Mouse (Mus musculus): Measurements from ENCODE around the gene Caap1. TPM values are rescaled to one million over a fixed set of nuclear protein-coding genes. Genes with fewer than 3 reads are reported as not detected.

Caap1 gene
- 2.4 and 2.9 TPM in 2 replicates for polyA plus RNA-seq (2012; rRNA removed)

DNA sequence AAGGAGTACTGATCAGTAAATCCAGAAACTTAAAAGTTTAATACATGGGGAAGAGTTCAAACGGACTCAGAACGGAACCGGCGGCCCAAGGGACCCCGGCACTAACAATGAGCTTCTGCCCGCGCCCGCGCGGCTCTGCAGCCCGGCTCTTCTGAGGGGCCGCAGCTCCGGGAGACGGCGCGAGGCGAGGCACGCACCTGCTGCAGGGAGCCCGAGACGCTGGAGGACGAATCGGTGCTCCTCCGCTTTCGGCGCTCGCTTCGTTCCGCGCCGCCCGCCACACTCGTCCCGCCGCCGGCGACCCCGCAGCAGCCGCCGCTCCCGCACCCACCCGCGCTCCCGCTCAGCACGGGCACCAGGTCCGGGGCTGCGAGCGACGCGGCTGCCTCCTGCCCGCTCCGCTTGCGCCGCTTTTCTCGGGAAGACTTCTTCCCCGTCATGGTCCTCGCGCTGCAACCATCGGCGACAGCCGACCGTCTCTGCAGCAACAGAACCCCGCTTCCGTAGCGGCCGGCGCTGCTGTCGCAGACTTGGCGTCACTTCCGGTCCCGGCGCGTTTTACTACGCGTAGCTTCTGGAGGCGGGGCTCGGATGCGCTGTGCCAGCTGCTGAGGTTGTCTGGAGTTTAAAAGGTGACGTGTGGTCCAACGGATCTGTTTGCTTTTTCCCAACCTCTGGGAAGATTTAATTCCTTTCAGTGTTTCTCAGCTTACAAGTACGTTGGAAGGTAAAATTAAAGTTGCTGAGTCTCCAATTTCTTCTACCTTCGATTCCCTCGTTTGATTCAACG, at the start of gene Caap1, which contains the start of gene Gm10306:
Caap1 (minus strand) TSS at position 532 of the 790 bp plus-strand sequence.
Gm10306 (plus strand) TSS at position 282 of the 790 bp plus-strand sequence.
- WGBS, result under 1% methylated on average over 83 of the region's 83 CpGs
- Histone ChIP-seq H3K4me3 (ENCODE audit: insufficient read depth, low read depth, low read length) (peak within 1 kb of the TSS; percentile 97), H3K4me1 (ENCODE audit: control insufficient read depth, insufficient read depth, low read length) (peaks cover 10% of the 10 kb centered on the region), H3K36me3 (ENCODE audit: control insufficient read depth, insufficient read depth, low read length) (no peaks in the 10 kb centered on the region), H3K27ac (ENCODE audit: insufficient read depth, low read depth, low read length) (peak within 1 kb of the TSS; percentile 49; the same call in 1 of the 2 replicates), H3K27me3 (replicated peaks; ENCODE audit: control insufficient read depth, insufficient read depth, low read length) (no peaks in the 10 kb centered on the region)
- DNase-seq, result peak; percentile 94
- TF ChIP-seq CTCF (conservative IDR thresholded peaks at IDR 0.05; ENCODE audit: insufficient read depth, insufficient read length, low read depth, low read length) (no peak), POLR2A (IDR thresholded peaks at IDR 0.05; ENCODE audit: low read depth, low read length) (peak; percentile 20)

DNA sequence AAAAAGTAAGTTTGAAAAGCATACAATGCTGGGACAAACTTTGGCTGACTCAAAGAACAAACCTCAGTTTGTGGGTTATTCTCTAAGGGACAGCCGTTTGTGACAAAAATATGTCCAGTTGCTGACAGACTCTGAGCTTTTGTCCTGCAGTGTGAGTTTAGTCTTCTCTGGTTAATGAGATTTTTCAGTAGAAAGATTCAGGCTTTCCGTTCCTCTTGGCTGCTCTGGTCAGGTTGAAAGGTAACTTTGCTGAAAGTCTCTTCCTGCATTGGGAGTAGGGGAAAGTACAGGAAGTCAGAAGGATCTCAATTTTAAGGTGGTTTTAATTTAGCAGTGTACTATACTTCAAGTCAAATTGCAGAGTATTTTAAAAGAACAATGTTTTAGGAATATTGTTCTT, 49.0 kb upstream of the Caap1 start:
- TF ChIP-seq POLR2A (IDR thresholded peaks at IDR 0.05; ENCODE audit: low read depth, low read length) (no peak), CTCF (conservative IDR thresholded peaks at IDR 0.05; ENCODE audit: insufficient read depth, insufficient read length, low read depth, low read length) (no peak)
- Histone ChIP-seq H3K4me3 (ENCODE audit: insufficient read depth, low read depth, low read length) (no peak overlapping the region), H3K27ac (ENCODE audit: insufficient read depth, low read depth, low read length) (peak overlapping the region; percentile 97), H3K27me3 (replicated peaks; ENCODE audit: control insufficient read depth, insufficient read depth, low read length) (no peaks in the 10 kb centered on the region), H3K36me3 (ENCODE audit: control insufficient read depth, insufficient read depth, low read length) (no peaks in the 10 kb centered on the region), H3K4me1 (ENCODE audit: control insufficient read depth, insufficient read depth, low read length) (peaks cover 4% of the 10 kb centered on the region; the same call in 1 of the 2 replicates)
- WGBS, result 42% methylated on average over 2 of the region's 2 CpGs
- DNase-seq, result peak; percentile 80

DNA sequence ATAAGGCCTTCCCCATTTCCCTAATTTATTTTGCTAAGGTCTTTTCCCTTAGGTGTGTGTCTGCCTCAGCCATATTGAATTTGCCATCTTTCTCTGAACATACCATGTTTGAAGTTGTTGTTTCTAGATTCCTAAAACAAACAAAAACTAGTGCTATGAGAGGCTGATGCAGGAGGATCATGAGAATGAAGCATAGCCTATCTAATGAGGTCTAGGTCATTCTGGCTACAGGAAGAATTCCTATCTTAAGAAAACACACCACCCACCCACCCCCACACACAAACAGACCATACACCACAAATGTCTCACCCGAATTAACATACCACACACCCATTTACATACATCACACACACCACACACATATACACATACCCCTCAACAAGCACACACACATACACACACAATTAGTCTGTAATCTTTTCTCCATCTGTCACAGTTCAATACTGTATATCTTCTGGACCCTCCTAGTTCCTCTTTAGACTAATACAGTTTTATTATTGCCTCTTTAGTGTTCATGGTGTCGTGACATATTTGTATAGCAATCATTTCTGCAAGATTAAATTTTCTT, 47.9 kb upstream of the Caap1 start:
- Histone ChIP-seq H3K27ac (ENCODE audit: insufficient read depth, low read depth, low read length) (peak overlapping the region; percentile 16; the same call in 1 of the 2 replicates), H3K4me3 (ENCODE audit: insufficient read depth, low read depth, low read length) (no peak overlapping the region), H3K4me1 (ENCODE audit: control insufficient read depth, insufficient read depth, low read length) (peaks cover 4% of the 10 kb centered on the region; the same call in 1 of the 2 replicates), H3K27me3 (replicated peaks; ENCODE audit: control insufficient read depth, insufficient read depth, low read length) (no peaks in the 10 kb centered on the region), H3K36me3 (ENCODE audit: control insufficient read depth, insufficient read depth, low read length) (no peaks in the 10 kb centered on the region)
- TF ChIP-seq POLR2A (IDR thresholded peaks at IDR 0.05; ENCODE audit: low read depth, low read length) (no peak), CTCF (conservative IDR thresholded peaks at IDR 0.05; ENCODE audit: insufficient read depth, insufficient read length, low read depth, low read length) (no peak)
- no peak for DNase-seq
- WGBS, result 83% methylated on average over 2 of the region's 2 CpGs

DNA sequence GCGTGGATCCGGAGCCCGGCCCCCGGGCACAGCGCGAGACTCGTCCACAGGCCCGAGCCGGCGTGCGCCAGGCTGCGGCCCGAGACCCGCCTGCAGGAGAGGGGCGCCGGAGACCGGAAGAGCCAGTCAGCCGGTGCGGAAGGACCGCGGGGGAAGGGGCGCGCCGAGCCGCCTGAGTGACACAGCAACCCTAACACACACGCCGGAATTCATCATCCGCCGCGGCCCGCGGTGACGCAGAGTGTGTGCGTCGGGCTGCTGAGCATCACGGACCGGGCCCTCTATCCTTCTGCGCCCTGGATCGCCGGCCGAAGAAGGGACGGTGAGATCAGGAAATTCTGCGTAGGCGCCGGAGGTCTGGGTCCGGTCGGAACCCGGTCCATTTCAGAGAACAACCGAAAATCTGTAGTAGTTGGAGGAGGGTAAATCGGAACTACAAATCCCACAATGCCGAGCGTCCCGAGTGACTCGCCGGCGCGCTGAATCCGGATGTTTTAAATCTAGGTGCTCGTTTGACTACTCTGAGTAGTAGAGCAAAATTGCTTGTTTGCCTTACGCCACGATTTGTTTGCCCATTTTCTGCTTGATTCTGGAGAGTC, 46.5 kb upstream of the Caap1 start, which contains the start of gene Plaa:
Plaa (minus strand) TSS at position 214 of the 599 bp plus-strand sequence.
- H3K4me3 ChIP-seq (ENCODE audit: insufficient read depth, low read depth, low read length), result peak within 1 kb of the TSS; percentile 96
- DNase-seq, result peak; percentile 96
- H3K27me3 ChIP-seq (replicated peaks; ENCODE audit: control insufficient read depth, insufficient read depth, low read length), result no peaks in the 10 kb centered on the region
- peak within 1 kb of the TSS; percentile 96 for H3K27ac ChIP-seq (ENCODE audit: insufficient read depth, low read depth, low read length)
- peaks cover 4% of the 10 kb centered on the region; the same call in 1 of the 2 replicates for H3K4me1 ChIP-seq (ENCODE audit: control insufficient read depth, insufficient read depth, low read length)
- H3K36me3 ChIP-seq (ENCODE audit: control insufficient read depth, insufficient read depth, low read length), result no peaks in the 10 kb centered on the region
- TF ChIP-seq POLR2A (IDR thresholded peaks at IDR 0.05; ENCODE audit: low read depth, low read length) (peak; percentile 46), CTCF (conservative IDR thresholded peaks at IDR 0.05; ENCODE audit: insufficient read depth, insufficient read length, low read depth, low read length) (no peak)
- WGBS, result under 1% methylated on average over 61 of the region's 61 CpGs

DNA sequence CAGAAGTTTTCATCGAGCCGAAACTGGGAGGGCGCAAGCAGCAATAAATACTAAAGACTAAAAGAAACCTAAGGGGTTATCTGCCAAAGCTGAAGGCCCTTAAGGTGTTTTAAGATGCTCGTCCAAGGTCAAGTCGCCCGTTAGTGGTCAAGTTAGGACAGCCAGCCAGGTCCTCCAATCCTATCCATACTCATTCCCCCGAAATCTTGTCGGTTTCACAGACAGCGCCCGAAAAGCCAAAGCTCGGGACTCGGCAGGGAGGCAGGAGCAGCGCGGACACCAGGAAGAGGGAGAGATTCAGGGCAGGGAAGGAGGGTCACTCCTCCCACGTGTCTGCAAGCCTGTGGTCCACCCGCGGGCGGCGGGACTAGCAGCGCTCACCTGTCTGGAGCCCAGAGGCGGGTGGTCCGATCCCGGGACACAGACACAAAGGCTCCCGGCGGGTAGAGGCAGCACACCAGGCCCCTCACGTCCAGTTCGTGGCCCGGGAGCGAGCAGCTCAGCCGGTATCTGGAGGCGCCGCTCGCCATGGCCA, 46.0 kb upstream of the Caap1 start:
- Histone ChIP-seq H3K27ac (ENCODE audit: insufficient read depth, low read depth, low read length) (peak overlapping the region; percentile 65), H3K4me3 (ENCODE audit: insufficient read depth, low read depth, low read length) (peak overlapping the region; percentile 96), H3K27me3 (replicated peaks; ENCODE audit: control insufficient read depth, insufficient read depth, low read length) (no peaks in the 10 kb centered on the region), H3K36me3 (ENCODE audit: control insufficient read depth, insufficient read depth, low read length) (no peaks in the 10 kb centered on the region), H3K4me1 (ENCODE audit: control insufficient read depth, insufficient read depth, low read length) (peaks cover 4% of the 10 kb centered on the region; the same call in 1 of the 2 replicates)
- under 1% methylated on average over 33 of the region's 33 CpGs for WGBS
- TF ChIP-seq CTCF (conservative IDR thresholded peaks at IDR 0.05; ENCODE audit: insufficient read depth, insufficient read length, low read depth, low read length) (no peak), POLR2A (IDR thresholded peaks at IDR 0.05; ENCODE audit: low read depth, low read length) (no peak)
- DNase-seq, result no peak

DNA sequence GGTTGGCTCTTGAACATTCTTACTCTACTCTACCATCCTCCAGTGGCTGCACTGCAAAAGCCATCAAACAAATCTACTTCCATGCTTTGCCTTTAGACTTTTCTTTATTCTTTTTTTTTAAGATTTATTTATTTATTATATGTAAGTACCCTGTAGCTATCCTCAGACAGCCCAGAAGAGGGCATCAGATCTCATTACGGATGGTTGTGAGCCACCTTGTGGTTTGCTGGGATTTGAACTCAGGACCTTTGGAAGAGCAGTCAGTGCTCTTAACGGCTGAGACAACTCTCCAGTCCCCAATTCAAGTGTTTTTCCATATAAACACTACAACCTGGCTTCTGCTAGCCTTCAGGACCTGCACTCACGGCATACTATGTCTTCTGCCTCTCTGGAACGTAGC, 44.8 kb upstream of the Caap1 start:
- WGBS, result 72% methylated on average over 4 of the region's 4 CpGs
- Histone ChIP-seq H3K4me3 (ENCODE audit: insufficient read depth, low read depth, low read length) (no peak overlapping the region), H3K36me3 (ENCODE audit: control insufficient read depth, insufficient read depth, low read length) (no peaks in the 10 kb centered on the region), H3K27ac (ENCODE audit: insufficient read depth, low read depth, low read length) (no peak overlapping the region), H3K27me3 (replicated peaks; ENCODE audit: control insufficient read depth, insufficient read depth, low read length) (no peaks in the 10 kb centered on the region), H3K4me1 (ENCODE audit: control insufficient read depth, insufficient read depth, low read length) (peaks cover 4% of the 10 kb centered on the region; the same call in 1 of the 2 replicates)
- TF ChIP-seq CTCF (conservative IDR thresholded peaks at IDR 0.05; ENCODE audit: insufficient read depth, insufficient read length, low read depth, low read length) (no peak), POLR2A (IDR thresholded peaks at IDR 0.05; ENCODE audit: low read depth, low read length) (no peak)
- DNase-seq, result no peak
